Mouse (Mus musculus) lung, adult 2 months (tissue): ENCODE measurements around the gene Hist1h2bj. TPM values are rescaled to one million over a fixed set of nuclear protein-coding genes. Genes with fewer than 3 reads are reported as not detected.
A peak's percentile ranks its signal among the peaks of the same experiment; 100 is the strongest.

Experiments
- DNase-seq: peaks from one replicate; pipeline ENCODE4 v3.0.0; 2022
- H3K4me1 ChIP-seq: fragments of 200-500 bp; 2 replicates; pipeline ENCODE4 v1.6.1; 2011; ENCODE audit warnings: low read length; ENCODE audit not compliant: control insufficient read depth, insufficient read depth
- H3K4me3 ChIP-seq: fragments of 200-500 bp; replicated peaks from 2 replicates; pipeline ENCODE3; 2011; ENCODE audit warnings: low read depth, mild to moderate bottlenecking, control low read depth, low read length; ENCODE audit errors: extremely low read depth
- CTCF ChIP-seq: fragments of 200-500 bp; IDR thresholded peaks from 2 replicates; pipeline ENCODE4 v1.5.1; 2011; ENCODE audit warnings: mild to moderate bottlenecking, low read length, control low read depth; ENCODE audit not compliant: insufficient read depth
- POLR2A ChIP-seq: fragments of 200-500 bp; IDR thresholded peaks from 2 replicates; pipeline ENCODE4 v1.6.1; 2011; ENCODE audit warnings: low read depth, mild to moderate bottlenecking, control low read depth, low read length, borderline replicate concordance; ENCODE audit errors: extremely low read depth
- WGBS: fragments of 180-500 bp; shearing (Covaris S2); methylation state at CpG from one replicate; pipeline ENCODE4 v1.1.7; 2018; 5-methylcytosine and 5-hydroxymethylcytosine counted together
- polyA plus RNA-seq: library from polyadenylated mRNA; depleted of rRNA; stranded (reverse); fragments of >200 nt; gene quantifications from 2 replicates; pipeline ENCODE4 v1.2.3, GENCODE M21; 2012

Hist1h2bj gene
- polyA plus RNA-seq, 1 experiment = 3.5 TPM

DNA sequence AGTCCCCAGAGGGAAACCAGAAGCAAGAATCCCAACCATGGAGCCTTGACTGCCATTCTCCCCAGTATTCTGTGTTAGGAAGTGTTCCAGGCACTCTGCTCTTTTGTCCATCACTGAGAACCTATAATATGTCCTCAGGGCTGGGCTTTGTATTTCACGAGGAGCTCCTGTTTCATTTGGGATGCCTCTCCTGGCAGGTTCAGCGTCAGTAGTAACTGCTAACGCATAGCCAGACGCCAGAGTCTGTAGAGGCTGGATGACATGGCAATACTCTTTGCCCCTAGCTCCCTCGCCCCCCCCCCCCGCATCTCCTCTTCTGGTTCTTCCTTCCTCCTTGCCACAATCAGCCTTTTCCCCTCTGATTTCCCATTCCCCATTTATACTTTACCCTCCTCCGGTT lies 33.4 kb upstream of the Hist1h2bj start, which contains the start of gene Prss16:
Gene Prss16, minus strand, starts transcription at position 101 of the 400 bp plus-strand sequence.
- no peak for DNase-seq
- H3K4me3 ChIP-seq = no peak within 1 kb of the TSS
- WGBS = 39% methylated on average over 7 of the region's 7 CpGs
- peaks cover 4% of the 10 kb centered on the region for H3K4me1 ChIP-seq
- TF ChIP-seq POLR2A (no peak), CTCF (no peak)

GRCm38 (mm10) chr13:22013716-22014115 lies 29.3 kb upstream of the Hist1h2bj start:
- Histone ChIP-seq H3K4me1 (peaks cover 4% of the 10 kb centered on the region), H3K4me3 (no peak overlapping the region)
- WGBS = 15% methylated on average over 13 of the region's 13 CpGs
- no peak for DNase-seq
- TF ChIP-seq CTCF (no peak), POLR2A (no peak)

DNA sequence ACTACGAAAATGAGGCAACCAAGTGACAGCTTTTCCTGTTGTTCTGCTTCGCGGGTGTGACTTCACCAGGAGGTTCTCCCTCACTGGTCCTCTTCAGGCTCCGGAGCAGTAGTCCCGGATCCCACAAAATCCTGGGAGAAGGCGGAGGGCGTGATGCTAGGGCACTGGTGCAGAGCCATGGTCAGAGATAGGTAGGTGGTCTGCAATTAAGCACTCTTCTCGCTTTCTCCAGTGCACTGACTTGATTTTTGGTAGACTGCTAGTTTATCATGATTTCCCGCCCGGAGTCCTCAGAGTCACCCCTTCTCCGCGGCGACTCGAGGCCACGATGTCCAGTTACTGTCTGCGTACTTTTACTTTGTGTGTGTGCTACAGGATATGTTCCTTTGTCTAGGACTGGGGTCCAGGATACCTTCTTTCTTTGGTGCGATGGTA lies 28.6 kb upstream of the Hist1h2bj start:
- DNase-seq = no peak
- 5% methylated on average over 17 of the region's 17 CpGs for WGBS
- H3K4me1 ChIP-seq = peaks cover 4% of the 10 kb centered on the region
- no peak for TF ChIP-seq CTCF
- TF ChIP-seq POLR2A = no peak
- peak overlapping the region; percentile 27 for H3K4me3 ChIP-seq

GRCm38 (mm10) chr13:22015479-22016450 lies 27.2 kb upstream of the Hist1h2bj start:
- Histone ChIP-seq H3K4me1 (peaks cover 4% of the 10 kb centered on the region), H3K4me3 (no peak overlapping the region)
- 17% methylated on average over 27 of the region's 27 CpGs for WGBS
- DNase-seq = peak; percentile 52
- TF ChIP-seq POLR2A (no peak), CTCF (no peak)

DNA sequence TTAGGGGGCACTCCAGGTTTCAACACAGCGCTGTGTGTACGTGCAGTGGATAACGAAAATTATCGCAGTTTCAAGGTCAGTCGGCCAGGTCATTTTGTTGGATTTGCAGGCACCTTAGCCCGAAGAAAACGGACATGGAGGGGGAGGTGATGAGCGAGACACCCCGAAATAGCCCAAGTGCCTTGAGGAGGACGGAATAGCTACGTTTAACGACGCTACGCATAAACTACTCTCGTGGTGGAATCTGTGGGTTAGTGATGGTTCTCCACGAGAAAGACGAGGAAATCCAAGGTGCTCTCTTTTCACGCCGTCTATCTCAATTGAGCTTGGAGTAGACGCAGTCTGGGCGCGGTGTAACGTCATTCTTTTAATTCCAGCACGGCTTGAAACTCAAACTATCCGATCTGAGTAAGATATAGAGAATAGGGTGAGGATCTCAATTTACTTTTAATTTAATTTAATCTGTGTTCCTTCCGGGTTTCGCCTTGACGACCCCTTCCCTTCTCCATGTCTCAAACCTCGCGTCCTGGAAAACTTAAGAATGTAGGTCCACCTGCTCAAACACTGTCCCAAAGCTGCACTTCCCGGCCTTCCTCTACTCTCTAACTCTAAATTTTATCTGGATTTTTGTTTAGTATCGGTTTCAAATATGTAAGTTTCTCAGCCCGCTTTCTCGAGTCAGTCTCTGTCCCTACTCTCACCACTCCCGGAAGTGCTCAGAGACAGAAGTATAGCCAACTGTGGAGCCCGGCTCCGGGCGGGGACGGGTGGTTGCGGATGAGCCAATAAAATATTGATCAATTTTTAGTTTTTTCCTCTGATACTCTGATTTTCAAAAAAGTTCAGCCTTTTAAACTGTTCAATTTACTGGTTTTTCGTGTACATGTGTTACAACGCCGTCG lies 22.8 kb upstream of the Hist1h2bj start:
- Histone ChIP-seq H3K4me3 (peak overlapping the region; percentile 63), H3K4me1 (no peaks in the 10 kb centered on the region)
- DNase-seq = no peak
- TF ChIP-seq CTCF (no peak), POLR2A (no peak)
- 5% methylated on average over 44 of the region's 44 CpGs for WGBS

GRCm38 (mm10) chr13:22020901-22021339 lies 22.1 kb upstream of the Hist1h2bj start:
- DNase-seq = peak; percentile 51
- TF ChIP-seq CTCF = no peak
- TF ChIP-seq POLR2A = no peak
- H3K4me1 ChIP-seq = no peaks in the 10 kb centered on the region
- peak overlapping the region; percentile 63 for H3K4me3 ChIP-seq
- WGBS = 2% methylated on average over 8 of the region's 8 CpGs

DNA sequence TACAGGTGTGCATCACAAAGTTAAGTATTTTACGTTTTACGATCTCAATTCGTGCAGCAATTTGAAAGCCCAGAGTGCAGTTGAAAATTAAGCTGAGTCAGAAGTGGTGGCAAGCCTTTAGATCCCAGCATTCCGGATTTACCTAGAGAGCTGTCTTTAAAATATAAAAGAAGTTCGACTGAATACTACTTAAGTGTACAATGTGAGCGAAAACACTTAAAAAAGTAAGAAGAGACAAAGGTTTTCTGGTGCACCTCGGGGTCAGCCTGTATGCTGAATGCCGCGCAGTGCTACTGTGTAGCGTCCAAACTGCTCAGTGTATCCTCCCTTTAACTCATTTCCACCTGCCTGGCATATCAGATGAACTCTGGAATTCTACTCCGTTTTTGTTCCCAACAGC lies 21.4 kb upstream of the Hist1h2bj start:
- no peak for DNase-seq
- Histone ChIP-seq H3K4me3 (peak overlapping the region; percentile 51), H3K4me1 (no peaks in the 10 kb centered on the region; the same call in 1 of the 2 replicates)
- no peak for TF ChIP-seq CTCF
- TF ChIP-seq POLR2A = no peak
- 1% methylated on average over 11 of the region's 11 CpGs for WGBS

DNA sequence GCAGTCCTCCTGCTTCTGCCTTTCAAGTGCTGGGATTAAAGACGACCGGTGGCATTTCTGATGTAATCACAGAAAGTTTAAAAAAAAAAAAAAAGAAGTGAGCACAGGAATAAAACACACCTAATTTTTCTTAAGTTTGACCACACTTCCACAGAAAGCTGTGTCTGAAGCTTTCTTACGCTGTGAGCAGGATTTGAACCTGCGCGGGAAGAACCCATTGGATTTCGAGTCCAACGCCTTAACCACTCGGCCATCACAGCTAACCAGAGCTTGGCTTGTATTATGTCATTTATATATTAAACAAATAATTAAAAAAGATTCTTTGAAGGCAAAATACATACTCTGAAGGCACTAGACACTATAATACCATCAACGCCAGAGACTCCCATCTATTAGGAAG lies 20.8 kb upstream of the Hist1h2bj start:
- peak; percentile 62 for DNase-seq
- no peaks in the 10 kb centered on the region; the same call in 1 of the 2 replicates for H3K4me1 ChIP-seq
- WGBS = 2% methylated on average over 9 of the region's 9 CpGs
- H3K4me3 ChIP-seq = peak overlapping the region; percentile 49
- TF ChIP-seq CTCF (no peak), POLR2A (no peak)
